Mouse (Mus musculus): ENCODE data around the gene Fez2. TPM values are rescaled to one million over a fixed set of nuclear protein-coding genes. Genes with fewer than 3 reads are reported as not detected.

Gene Fez2
- polyA plus RNA-seq, 1 experiment from 2014 or later = 18.7 TPM

GRCm38 (mm10) chr17:78366070-78366469, 51.9 kb downstream of the Fez2 start:
- H3K36me3 ChIP-seq (replicated peaks) = no peaks in the 10 kb centered on the region
- H3K27me3 ChIP-seq = no peaks in the 10 kb centered on the region
- no peak overlapping the region for H3K4me3 ChIP-seq (replicated peaks)
- H3K27ac ChIP-seq (replicated peaks) = no peak overlapping the region
- ATAC-seq (ENCODE audit: insufficient read depth) = no peak
- H3K4me2 ChIP-seq = no peak overlapping the region
- no peak overlapping the region for H3K9ac ChIP-seq
- H3K4me1 ChIP-seq (replicated peaks) = peaks cover 14% of the 10 kb centered on the region
- WGBS (ENCODE audit: insufficient replicate concordance) = 40% methylated on average over 7 of the region's 7 CpGs
- no peaks in the 10 kb centered on the region for H3K9me3 ChIP-seq (replicated peaks)

- ATAC-seq (ENCODE audit: insufficient read depth) = no peak
Observed at GRCm38 (mm10) chr17:78364555-78365302, 53.2 kb downstream of the Fez2 start.

GRCm38 (mm10) chr17:78361939-78362728, 55.8 kb downstream of the Fez2 start:
- Histone ChIP-seq H3K27me3 (no peaks in the 10 kb centered on the region), H3K27ac (replicated peaks) (peak overlapping the region; percentile 30; the same call in 1 of the 2 replicates), H3K4me3 (replicated peaks) (peak overlapping the region; percentile 30), H3K4me2 (peak overlapping the region; percentile 57), H3K9me3 (replicated peaks) (no peaks in the 10 kb centered on the region), H3K9ac (peak overlapping the region; percentile 9; the same call in 1 of the 2 replicates), H3K36me3 (replicated peaks) (no peaks in the 10 kb centered on the region), H3K4me1 (replicated peaks) (peaks cover 14% of the 10 kb centered on the region)
- ATAC-seq (ENCODE audit: insufficient read depth) = peak; percentile 49
- WGBS (ENCODE audit: insufficient replicate concordance) = 15% methylated on average over 13 of the region's 13 CpGs

More at GRCm38 (mm10) chr17:78364555-78365302, 53.2 kb downstream of the Fez2 start:
- Histone ChIP-seq H3K9me3 (replicated peaks) (no peaks in the 10 kb centered on the region), H3K27ac (replicated peaks) (no peak overlapping the region), H3K4me2 (no peak overlapping the region), H3K4me3 (replicated peaks) (no peak overlapping the region), H3K36me3 (replicated peaks) (no peaks in the 10 kb centered on the region), H3K4me1 (replicated peaks) (peaks cover 14% of the 10 kb centered on the region), H3K27me3 (no peaks in the 10 kb centered on the region), H3K9ac (no peak overlapping the region)
- WGBS (ENCODE audit: insufficient replicate concordance) = 75% methylated on average over 23 of the region's 23 CpGs

- no peak for ATAC-seq (ENCODE audit: insufficient read depth)
- H3K9ac ChIP-seq = no peak overlapping the region
- no peak overlapping the region for H3K27ac ChIP-seq (replicated peaks)
- 70% methylated on average over 7 of the region's 7 CpGs for WGBS (ENCODE audit: insufficient replicate concordance)
- no peaks in the 10 kb centered on the region for H3K27me3 ChIP-seq
- H3K36me3 ChIP-seq (replicated peaks) = no peaks in the 10 kb centered on the region
- H3K4me2 ChIP-seq = no peak overlapping the region
- no peak overlapping the region for H3K4me3 ChIP-seq (replicated peaks)
- H3K4me1 ChIP-seq (replicated peaks) = peaks cover 14% of the 10 kb centered on the region
- H3K9me3 ChIP-seq (replicated peaks) = no peaks in the 10 kb centered on the region
Observed at GRCm38 (mm10) chr17:78358251-78358726, 59.7 kb downstream of the Fez2 start.

- H3K9ac ChIP-seq = no peak overlapping the region
- no peak overlapping the region for H3K4me2 ChIP-seq
- ATAC-seq (ENCODE audit: insufficient read depth) = no peak
- H3K9me3 ChIP-seq (replicated peaks) = no peaks in the 10 kb centered on the region
- no peak overlapping the region for H3K4me3 ChIP-seq (replicated peaks)
- 70% methylated on average over 4 of the region's 4 CpGs for WGBS (ENCODE audit: insufficient replicate concordance)
- no peaks in the 10 kb centered on the region for H3K36me3 ChIP-seq (replicated peaks)
- no peak overlapping the region for H3K27ac ChIP-seq (replicated peaks)
- peaks cover 12% of the 10 kb centered on the region for H3K4me1 ChIP-seq (replicated peaks)
- H3K27me3 ChIP-seq = no peaks in the 10 kb centered on the region
Observed at GRCm38 (mm10) chr17:78357753-78358152, 60.2 kb downstream of the Fez2 start.

GRCm38 (mm10) chr17:78355611-78356010, 62.3 kb downstream of the Fez2 start:
- Histone ChIP-seq H3K36me3 (replicated peaks) (no peaks in the 10 kb centered on the region), H3K4me3 (replicated peaks) (no peak overlapping the region), H3K4me1 (replicated peaks) (no peaks in the 10 kb centered on the region), H3K4me2 (no peak overlapping the region), H3K9me3 (replicated peaks) (no peaks in the 10 kb centered on the region), H3K27ac (replicated peaks) (no peak overlapping the region), H3K27me3 (no peaks in the 10 kb centered on the region), H3K9ac (no peak overlapping the region)
- ATAC-seq (ENCODE audit: insufficient read depth) = no peak
- 82% methylated on average over 8 of the region's 8 CpGs for WGBS (ENCODE audit: insufficient replicate concordance)

GRCm38 (mm10) chr17:78354871-78355270, 63.1 kb downstream of the Fez2 start:
- ATAC-seq (ENCODE audit: insufficient read depth) = no peak
- H3K9ac ChIP-seq = no peak overlapping the region
- H3K36me3 ChIP-seq (replicated peaks) = no peaks in the 10 kb centered on the region
- H3K4me2 ChIP-seq = no peak overlapping the region
- no peaks in the 10 kb centered on the region for H3K4me1 ChIP-seq (replicated peaks)
- H3K27me3 ChIP-seq = no peaks in the 10 kb centered on the region
- no peak overlapping the region for H3K27ac ChIP-seq (replicated peaks)
- H3K4me3 ChIP-seq (replicated peaks) = no peak overlapping the region
- WGBS (ENCODE audit: insufficient replicate concordance) = 84% methylated on average over 12 of the region's 12 CpGs
- no peaks in the 10 kb centered on the region for H3K9me3 ChIP-seq (replicated peaks)

- Histone ChIP-seq H3K4me3 (replicated peaks) (no peak overlapping the region), H3K4me2 (no peak overlapping the region), H3K9ac (no peak overlapping the region), H3K4me1 (replicated peaks) (no peaks in the 10 kb centered on the region), H3K36me3 (replicated peaks) (no peaks in the 10 kb centered on the region), H3K9me3 (replicated peaks) (no peaks in the 10 kb centered on the region), H3K27ac (replicated peaks) (no peak overlapping the region), H3K27me3 (no peaks in the 10 kb centered on the region)
- ATAC-seq (ENCODE audit: insufficient read depth) = no peak
- 59% methylated on average over 2 of the region's 2 CpGs for WGBS (ENCODE audit: insufficient replicate concordance)
Observed at GRCm38 (mm10) chr17:78354411-78354810, 63.5 kb downstream of the Fez2 start.

GRCm38 (mm10) chr17:78352500-78352855, 65.5 kb downstream of the Fez2 start:
- Histone ChIP-seq H3K27me3 (no peaks in the 10 kb centered on the region), H3K9ac (no peak overlapping the region), H3K27ac (replicated peaks) (no peak overlapping the region), H3K36me3 (replicated peaks) (no peaks in the 10 kb centered on the region), H3K4me3 (replicated peaks) (no peak overlapping the region), H3K4me1 (replicated peaks) (no peaks in the 10 kb centered on the region), H3K4me2 (no peak overlapping the region), H3K9me3 (replicated peaks) (no peaks in the 10 kb centered on the region)
- WGBS (ENCODE audit: insufficient replicate concordance) = 52% methylated on average over 3 of the region's 3 CpGs
- no peak for ATAC-seq (ENCODE audit: insufficient read depth)

GRCm38 (mm10) chr17:78351676-78352499, 66.1 kb downstream of the Fez2 start:
- Histone ChIP-seq H3K4me1 (replicated peaks) (no peaks in the 10 kb centered on the region), H3K4me3 (replicated peaks) (no peak overlapping the region), H3K9me3 (replicated peaks) (no peaks in the 10 kb centered on the region), H3K27me3 (no peaks in the 10 kb centered on the region), H3K36me3 (replicated peaks) (no peaks in the 10 kb centered on the region), H3K27ac (replicated peaks) (no peak overlapping the region), H3K9ac (no peak overlapping the region), H3K4me2 (no peak overlapping the region)
- ATAC-seq (ENCODE audit: insufficient read depth) = no peak
- whole genome bisulfite sequencing (ENCODE audit: insufficient replicate concordance) = 61% methylated on average over 12 of the region's 12 CpGs

All from liver, embryonic 15.5 days (tissue).